Mouse (Mus musculus) ES-Bruce4 (cell line): ENCODE measurements around the gene Arf4.
A peak's percentile ranks its signal among the peaks of the same experiment; 100 is the strongest.

Experiments
- CTCF ChIP-seq: IDR thresholded peaks from one replicate; pipeline ENCODE4 v1.8.1; 2011; ENCODE audit warnings: low read depth, low read length
- EP300 ChIP-seq: IDR thresholded peaks from 2 replicates; pipeline ENCODE4 v1.6.1; 2011; ENCODE audit warnings: low read depth, low read length; ENCODE audit not compliant: insufficient read depth
- POLR2A ChIP-seq: IDR thresholded peaks from one replicate; pipeline ENCODE4 v1.8.1; 2011; ENCODE audit warnings: low read length; ENCODE audit not compliant: insufficient read depth

DNA sequence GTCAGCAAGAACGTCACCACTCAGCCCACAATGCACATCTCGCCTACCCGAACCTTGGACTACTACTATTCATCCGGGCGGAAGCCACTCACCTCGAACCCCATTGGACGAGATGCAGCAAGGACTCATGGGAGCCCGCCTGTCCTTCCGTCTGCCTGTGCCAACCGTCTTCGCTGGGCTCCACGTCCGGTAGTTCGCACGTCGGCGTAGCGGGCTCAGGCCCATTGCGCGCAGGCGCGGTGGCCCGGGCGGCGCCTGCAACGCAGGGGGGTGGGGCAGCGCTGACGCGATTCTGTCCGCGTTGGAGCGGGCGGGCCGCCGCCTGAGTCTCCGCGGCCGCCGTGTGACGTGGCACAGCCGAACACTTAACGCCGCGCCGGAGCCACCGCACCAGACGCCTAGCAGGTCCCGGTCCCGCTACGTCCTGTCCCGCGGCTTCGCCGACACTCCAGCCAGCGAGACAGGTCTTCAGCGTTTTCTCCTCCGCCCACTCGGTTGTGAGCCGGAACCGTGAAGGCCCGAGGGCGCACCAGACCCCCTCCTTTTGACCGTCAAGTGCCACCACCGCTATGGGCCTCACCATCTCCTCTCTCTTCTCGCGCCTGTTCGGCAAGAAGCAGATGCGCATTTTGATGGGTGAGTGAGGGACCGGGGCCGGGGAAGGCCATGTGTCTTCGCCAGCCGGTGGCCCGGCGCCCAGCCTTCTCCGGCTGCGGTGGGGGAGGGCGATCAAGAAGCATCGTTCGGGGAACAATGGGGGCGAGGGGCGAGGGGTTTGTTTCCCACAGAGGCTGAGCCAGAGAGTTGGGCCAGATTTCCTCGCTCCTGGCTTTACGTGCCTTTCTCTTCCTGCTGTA lies at the start of gene Arf4:
- TF ChIP-seq EP300: peak; percentile 29; the same call in 1 of the 2 replicates
- TF ChIP-seq CTCF: no peak
- TF ChIP-seq POLR2A: peak; percentile 67
